Mouse (Mus musculus): Measurements from ENCODE around the gene Pef1. TPM values are rescaled to one million over a fixed set of nuclear protein-coding genes. Genes with fewer than 3 reads are reported as not detected.

The Pef1 gene
- polyA plus RNA-seq, 1 experiment from 2014 or later, result 63.5 TPM

GRCm38 (mm10) chr4:130070523-130070922 is 31.8 kb upstream of the Pef1 start:
- Histone ChIP-seq H3K4me2 (ENCODE audit: low read depth, low read length) (no peak overlapping the region), H3K27me3 (ENCODE audit: control insufficient read depth, insufficient read depth, low read length) (no peaks in the 10 kb centered on the region), H3K36me3 (ENCODE audit: control insufficient read depth, insufficient read depth, low read length) (peaks cover 4% of the 10 kb centered on the region; the same call in 1 of the 2 replicates), H3K4me3 (replicated peaks; ENCODE audit: low read length) (no peak overlapping the region), H3K4me1 (ENCODE audit: control insufficient read depth, insufficient read depth, low read length) (no peaks in the 10 kb centered on the region), H3K9ac (ENCODE audit: low read length) (no peak overlapping the region), H3K27ac (ENCODE audit: low read length) (no peak overlapping the region), H3K9me3 (replicated peaks; ENCODE audit: control insufficient read depth, low read length) (no peaks in the 10 kb centered on the region)
- no peak for ATAC-seq (ENCODE audit: insufficient read depth, low FRiP score)
- 56% methylated on average over 3 of the region's 3 CpGs for WGBS

- 79% methylated on average over 2 of the region's 2 CpGs for WGBS
These were observed 30.6 kb upstream of the Pef1 start for GRCm38 (mm10) chr4:130071758-130072157.

GRCm38 (mm10) chr4:130073367-130073766 is 29.0 kb upstream of the Pef1 start:
- Histone ChIP-seq H3K4me1 (ENCODE audit: control insufficient read depth, insufficient read depth, low read length) (no peaks in the 10 kb centered on the region), H3K9ac (ENCODE audit: low read length) (no peak overlapping the region), H3K9me3 (replicated peaks; ENCODE audit: control insufficient read depth, low read length) (no peaks in the 10 kb centered on the region), H3K4me3 (replicated peaks; ENCODE audit: low read length) (no peak overlapping the region), H3K27ac (ENCODE audit: low read length) (no peak overlapping the region), H3K4me2 (ENCODE audit: low read depth, low read length) (no peak overlapping the region), H3K36me3 (ENCODE audit: control insufficient read depth, insufficient read depth, low read length) (peaks cover 4% of the 10 kb centered on the region; the same call in 1 of the 2 replicates), H3K27me3 (ENCODE audit: control insufficient read depth, insufficient read depth, low read length) (no peaks in the 10 kb centered on the region)
- ATAC-seq (ENCODE audit: insufficient read depth, low FRiP score), result no peak
- WGBS, result 79% methylated on average over 4 of the region's 4 CpGs

More at GRCm38 (mm10) chr4:130071758-130072157, 30.6 kb upstream of the Pef1 start:
- ATAC-seq (ENCODE audit: insufficient read depth, low FRiP score), result no peak
- Histone ChIP-seq H3K36me3 (ENCODE audit: control insufficient read depth, insufficient read depth, low read length) (peaks cover 4% of the 10 kb centered on the region; the same call in 1 of the 2 replicates), H3K9ac (ENCODE audit: low read length) (no peak overlapping the region), H3K4me1 (ENCODE audit: control insufficient read depth, insufficient read depth, low read length) (no peaks in the 10 kb centered on the region), H3K27ac (ENCODE audit: low read length) (no peak overlapping the region), H3K9me3 (replicated peaks; ENCODE audit: control insufficient read depth, low read length) (no peaks in the 10 kb centered on the region), H3K27me3 (ENCODE audit: control insufficient read depth, insufficient read depth, low read length) (no peaks in the 10 kb centered on the region), H3K4me3 (replicated peaks; ENCODE audit: low read length) (no peak overlapping the region), H3K4me2 (ENCODE audit: low read depth, low read length) (no peak overlapping the region)

DNA sequence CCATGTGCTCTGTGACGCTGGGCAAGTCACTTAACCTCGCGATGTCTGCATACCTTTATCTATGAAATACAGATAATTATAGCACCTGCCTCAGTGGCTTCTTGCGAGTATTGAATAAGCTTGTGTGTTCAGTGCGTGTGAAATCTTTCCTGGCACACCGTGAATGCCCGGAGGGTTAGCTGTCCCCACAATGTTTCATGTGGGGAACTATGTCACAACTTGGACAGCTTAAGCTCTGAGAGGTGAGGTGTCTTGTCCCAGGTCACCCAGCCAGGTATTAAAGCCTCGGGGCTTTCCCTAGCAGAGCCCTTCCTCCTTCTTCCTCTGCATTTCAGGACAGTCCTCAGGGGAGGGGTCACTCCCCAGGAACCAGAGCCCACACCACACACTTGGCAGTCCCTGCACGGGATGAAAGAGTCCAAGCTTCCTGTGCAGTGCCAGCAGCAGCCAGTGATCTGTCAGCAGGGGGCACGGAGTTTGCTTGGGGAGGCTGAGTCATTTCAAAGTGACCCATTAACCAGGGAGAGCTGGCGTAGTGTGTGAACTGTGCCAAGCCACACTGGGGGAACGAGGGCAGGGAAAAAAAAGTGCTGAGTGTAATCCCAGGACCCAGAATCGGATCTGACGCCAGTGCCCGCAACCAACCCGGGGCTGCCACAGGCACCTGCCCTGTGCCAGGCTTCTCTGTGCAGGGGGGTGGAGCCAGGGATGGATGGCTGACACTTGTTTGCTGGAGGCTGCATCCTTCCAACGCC is 27.4 kb upstream of the Pef1 start:
- H3K4me1 ChIP-seq (ENCODE audit: control insufficient read depth, insufficient read depth, low read length), result no peaks in the 10 kb centered on the region
- no peaks in the 10 kb centered on the region for H3K9me3 ChIP-seq (replicated peaks; ENCODE audit: control insufficient read depth, low read length)
- ATAC-seq (ENCODE audit: insufficient read depth, low FRiP score), result no peak
- H3K27ac ChIP-seq (ENCODE audit: low read length), result no peak overlapping the region
- H3K4me3 ChIP-seq (replicated peaks; ENCODE audit: low read length), result no peak overlapping the region
- H3K4me2 ChIP-seq (ENCODE audit: low read depth, low read length), result no peak overlapping the region
- H3K27me3 ChIP-seq (ENCODE audit: control insufficient read depth, insufficient read depth, low read length), result no peaks in the 10 kb centered on the region
- H3K36me3 ChIP-seq (ENCODE audit: control insufficient read depth, insufficient read depth, low read length), result no peaks in the 10 kb centered on the region; the same call in 1 of the 2 replicates
- WGBS, result 63% methylated on average over 17 of the region's 17 CpGs
- no peak overlapping the region for H3K9ac ChIP-seq (ENCODE audit: low read length)

GRCm38 (mm10) chr4:130076856-130077255 is 25.5 kb upstream of the Pef1 start:
- Histone ChIP-seq H3K4me3 (replicated peaks; ENCODE audit: low read length) (no peak overlapping the region), H3K9ac (ENCODE audit: low read length) (no peak overlapping the region), H3K9me3 (replicated peaks; ENCODE audit: control insufficient read depth, low read length) (no peaks in the 10 kb centered on the region), H3K4me1 (ENCODE audit: control insufficient read depth, insufficient read depth, low read length) (no peaks in the 10 kb centered on the region), H3K27me3 (ENCODE audit: control insufficient read depth, insufficient read depth, low read length) (no peaks in the 10 kb centered on the region), H3K4me2 (ENCODE audit: low read depth, low read length) (no peak overlapping the region), H3K36me3 (ENCODE audit: control insufficient read depth, insufficient read depth, low read length) (no peaks in the 10 kb centered on the region; the same call in 1 of the 2 replicates), H3K27ac (ENCODE audit: low read length) (no peak overlapping the region)
- WGBS, result 52% methylated on average over 8 of the region's 8 CpGs
- no peak for ATAC-seq (ENCODE audit: insufficient read depth, low FRiP score)

- H3K4me1 ChIP-seq (ENCODE audit: control insufficient read depth, insufficient read depth, low read length), result no peaks in the 10 kb centered on the region
- no peaks in the 10 kb centered on the region; the same call in 1 of the 2 replicates for H3K36me3 ChIP-seq (ENCODE audit: control insufficient read depth, insufficient read depth, low read length)
- no peak overlapping the region for H3K4me3 ChIP-seq (replicated peaks; ENCODE audit: low read length)
- no peak overlapping the region for H3K27ac ChIP-seq (ENCODE audit: low read length)
- ATAC-seq (ENCODE audit: insufficient read depth, low FRiP score), result no peak
- no peak overlapping the region for H3K4me2 ChIP-seq (ENCODE audit: low read depth, low read length)
- no peak overlapping the region for H3K9ac ChIP-seq (ENCODE audit: low read length)
- H3K27me3 ChIP-seq (ENCODE audit: control insufficient read depth, insufficient read depth, low read length), result no peaks in the 10 kb centered on the region
- 58% methylated on average over 17 of the region's 17 CpGs for WGBS
- no peaks in the 10 kb centered on the region for H3K9me3 ChIP-seq (replicated peaks; ENCODE audit: control insufficient read depth, low read length)
These were observed 23.4 kb upstream of the Pef1 start for GRCm38 (mm10) chr4:130078816-130079485.

GRCm38 (mm10) chr4:130079521-130079920 is 22.8 kb upstream of the Pef1 start:
- 56% methylated on average over 3 of the region's 3 CpGs for WGBS
- H3K4me2 ChIP-seq (ENCODE audit: low read depth, low read length), result no peak overlapping the region
- no peaks in the 10 kb centered on the region for H3K9me3 ChIP-seq (replicated peaks; ENCODE audit: control insufficient read depth, low read length)
- H3K4me3 ChIP-seq (replicated peaks; ENCODE audit: low read length), result no peak overlapping the region
- H3K36me3 ChIP-seq (ENCODE audit: control insufficient read depth, insufficient read depth, low read length), result no peaks in the 10 kb centered on the region; the same call in 1 of the 2 replicates
- H3K9ac ChIP-seq (ENCODE audit: low read length), result peak overlapping the region; percentile 33; the same call in 1 of the 2 replicates
- no peaks in the 10 kb centered on the region for H3K27me3 ChIP-seq (ENCODE audit: control insufficient read depth, insufficient read depth, low read length)
- no peak for ATAC-seq (ENCODE audit: insufficient read depth, low FRiP score)
- no peak overlapping the region for H3K27ac ChIP-seq (ENCODE audit: low read length)
- H3K4me1 ChIP-seq (ENCODE audit: control insufficient read depth, insufficient read depth, low read length), result no peaks in the 10 kb centered on the region; the same call in 1 of the 2 replicates

DNA sequence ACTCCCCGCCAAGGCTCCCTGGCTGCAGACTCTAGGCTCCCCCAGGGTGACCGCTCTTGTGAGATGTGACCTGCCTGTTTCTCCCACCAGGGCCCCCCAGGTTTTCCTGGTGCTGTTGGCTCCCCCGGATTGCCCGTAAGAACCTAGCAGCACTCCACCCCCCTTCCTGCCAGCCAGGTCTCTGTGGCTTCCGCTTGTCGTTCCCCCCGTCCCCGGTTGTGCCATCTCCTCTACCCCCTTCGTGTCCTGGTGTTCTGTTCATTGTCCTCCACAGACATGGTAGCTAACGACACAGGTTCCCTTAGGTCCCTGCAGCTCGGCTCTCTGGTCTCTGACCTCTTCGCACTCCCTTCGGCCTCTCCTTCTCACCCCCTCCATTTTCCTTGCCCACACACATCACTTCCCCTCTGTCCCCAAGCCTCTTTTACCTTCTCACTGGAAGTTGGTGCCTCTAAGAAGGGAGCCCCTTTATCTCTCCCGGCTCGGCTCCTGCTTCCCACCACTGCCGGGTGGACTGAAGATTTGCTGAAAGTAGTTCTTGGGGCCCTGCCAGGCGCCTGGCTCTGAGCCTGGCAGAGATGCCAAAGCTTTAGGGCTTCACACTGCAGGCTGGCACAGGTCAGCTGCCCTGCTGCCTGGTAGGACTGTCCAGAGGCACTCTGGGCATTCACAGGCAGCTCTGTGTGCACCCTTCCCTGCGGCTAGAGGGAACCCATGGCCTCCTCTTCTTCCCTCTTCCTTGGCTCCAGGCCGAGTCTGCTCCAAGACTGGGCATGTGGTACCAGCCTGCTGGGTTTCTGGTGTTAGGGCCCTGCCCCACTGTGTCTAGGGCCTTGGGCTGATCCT is 20.8 kb upstream of the Pef1 start:
- 69% methylated on average over 19 of the region's 19 CpGs for WGBS
- Histone ChIP-seq H3K27me3 (ENCODE audit: control insufficient read depth, insufficient read depth, low read length) (no peaks in the 10 kb centered on the region), H3K9me3 (replicated peaks; ENCODE audit: control insufficient read depth, low read length) (no peaks in the 10 kb centered on the region), H3K36me3 (ENCODE audit: control insufficient read depth, insufficient read depth, low read length) (no peaks in the 10 kb centered on the region), H3K9ac (ENCODE audit: low read length) (no peak overlapping the region), H3K4me2 (ENCODE audit: low read depth, low read length) (no peak overlapping the region), H3K4me3 (replicated peaks; ENCODE audit: low read length) (no peak overlapping the region), H3K27ac (ENCODE audit: low read length) (no peak overlapping the region), H3K4me1 (ENCODE audit: control insufficient read depth, insufficient read depth, low read length) (no peaks in the 10 kb centered on the region; the same call in 1 of the 2 replicates)
- ATAC-seq (ENCODE audit: insufficient read depth, low FRiP score), result peak; percentile 23; the same call in 1 of the 2 replicates

All from stomach, embryonic 16.5 days (tissue).